Mouse (Mus musculus) heart, adult 18-20 months (tissue): ENCODE measurements around the gene Cbr4. TPM values are rescaled to one million over a fixed set of nuclear protein-coding genes. Genes with fewer than 3 reads are reported as not detected.

Experiments
- DNase-seq, 2 experiments: peaks; one replicate each; pipeline ENCODE4 v3.0.0; 2021 to 2022; ENCODE audit warnings: mixed read lengths in 1 of 2
- total RNA-seq, 2 experiments: library from RNA; stranded (reverse); gene quantifications; 2 replicates each; pipeline ENCODE4 v1.2.3; 2021

Cbr4 gene
- total RNA-seq, 2 experiments from 2014 or later = 83.9 to 91.3 TPM

DNA sequence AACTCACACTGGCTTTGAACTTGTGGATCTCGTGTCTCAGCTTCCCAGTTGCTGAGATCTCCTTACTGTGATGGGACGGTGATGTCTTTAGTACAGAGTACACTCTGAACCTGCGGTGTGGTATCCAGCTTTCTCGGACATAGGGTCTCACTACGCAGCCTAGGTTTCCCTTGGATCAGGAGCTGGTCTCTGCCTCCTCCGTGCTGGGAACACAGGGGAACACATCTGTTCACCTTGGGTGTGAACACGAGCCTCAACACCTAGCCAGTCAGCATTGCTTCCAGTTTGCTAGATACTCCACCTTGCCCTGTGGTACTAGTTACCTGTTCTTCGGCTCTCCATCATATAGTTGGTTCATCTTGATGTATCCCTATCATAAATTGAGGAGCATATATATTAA, 1.1 kb downstream of the Cbr4 start:
- no peak for DNase-seq

DNA sequence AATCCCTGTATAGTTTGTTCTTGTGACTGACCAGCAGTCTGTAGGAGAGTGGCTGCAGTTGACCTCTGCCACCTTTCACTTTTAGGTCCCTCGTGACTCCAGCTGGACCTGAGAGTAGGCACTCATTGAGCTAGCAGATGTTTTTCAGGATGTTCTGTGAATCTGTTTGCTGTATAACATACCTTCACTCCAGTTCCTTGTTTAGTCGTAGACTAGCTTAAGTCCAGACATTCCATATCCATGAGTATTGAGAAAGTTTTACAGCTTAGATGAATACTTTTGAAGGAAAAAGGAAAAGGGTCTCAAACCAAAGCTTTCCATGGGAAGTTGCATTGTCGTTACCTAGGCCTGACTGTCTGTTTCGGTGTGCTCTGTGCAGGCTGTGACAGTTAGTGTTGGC, 9.6 kb downstream of the Cbr4 start:
- DNase-seq = no peak

DNA sequence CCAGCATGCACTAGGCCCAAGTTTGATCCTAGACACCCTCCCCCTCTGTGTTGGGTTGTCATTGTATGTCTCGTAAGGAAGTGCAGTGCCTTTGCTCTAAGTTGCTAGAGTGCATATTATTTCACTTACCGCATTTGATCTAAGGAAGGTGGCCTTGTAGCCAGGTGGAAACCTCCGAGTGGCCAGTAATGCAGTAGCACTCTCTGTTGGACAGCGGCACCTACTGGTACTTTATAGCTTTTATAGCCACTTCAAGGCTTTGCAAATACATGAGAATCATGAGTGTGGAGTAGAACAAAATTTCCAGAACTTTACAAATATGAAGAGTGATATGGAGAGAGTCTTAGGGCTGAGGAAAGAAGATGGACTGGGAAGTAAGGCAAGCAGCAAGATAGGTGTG, 11.5 kb downstream of the Cbr4 start:
- DNase-seq = peak; percentile 6 to 23

DNA sequence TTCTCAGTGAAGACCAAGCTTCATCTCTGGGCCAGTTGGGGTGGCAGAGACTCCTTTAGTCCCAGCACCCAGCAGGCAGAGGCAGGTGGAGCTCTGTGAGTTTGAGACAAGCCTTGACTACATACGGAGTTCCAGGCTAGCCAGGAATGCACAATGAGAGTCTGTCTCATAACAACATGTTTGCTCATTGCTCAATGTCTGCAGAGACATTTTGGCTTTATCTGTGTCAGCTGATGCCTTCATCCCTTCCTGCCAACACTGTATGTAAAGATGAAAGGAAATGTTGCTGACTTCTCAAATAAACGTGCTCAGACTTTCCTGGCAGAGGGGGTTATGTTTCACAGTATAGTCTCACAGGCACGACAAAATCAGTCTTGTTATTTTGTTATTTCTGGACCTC, 13.4 kb downstream of the Cbr4 start:
- no peak for DNase-seq

DNA sequence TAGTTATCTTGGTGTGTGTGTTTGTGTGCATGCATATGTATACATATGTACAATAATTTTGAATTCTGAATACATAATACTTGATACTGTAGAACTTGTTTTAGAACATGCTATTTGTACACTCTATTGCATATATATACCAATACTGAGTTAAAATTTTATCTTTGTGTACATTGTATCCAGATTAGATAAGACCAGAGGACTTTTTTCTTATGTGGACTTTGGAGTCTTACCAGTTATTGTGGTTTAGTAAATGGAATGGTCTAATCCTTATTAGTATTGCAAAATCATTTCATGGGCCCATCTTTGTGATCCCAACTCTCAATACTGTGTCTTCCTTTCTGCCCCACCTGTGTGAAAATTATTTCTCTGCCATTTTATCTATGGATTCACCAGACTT, 14.7 kb downstream of the Cbr4 start:
- DNase-seq = no peak

DNA sequence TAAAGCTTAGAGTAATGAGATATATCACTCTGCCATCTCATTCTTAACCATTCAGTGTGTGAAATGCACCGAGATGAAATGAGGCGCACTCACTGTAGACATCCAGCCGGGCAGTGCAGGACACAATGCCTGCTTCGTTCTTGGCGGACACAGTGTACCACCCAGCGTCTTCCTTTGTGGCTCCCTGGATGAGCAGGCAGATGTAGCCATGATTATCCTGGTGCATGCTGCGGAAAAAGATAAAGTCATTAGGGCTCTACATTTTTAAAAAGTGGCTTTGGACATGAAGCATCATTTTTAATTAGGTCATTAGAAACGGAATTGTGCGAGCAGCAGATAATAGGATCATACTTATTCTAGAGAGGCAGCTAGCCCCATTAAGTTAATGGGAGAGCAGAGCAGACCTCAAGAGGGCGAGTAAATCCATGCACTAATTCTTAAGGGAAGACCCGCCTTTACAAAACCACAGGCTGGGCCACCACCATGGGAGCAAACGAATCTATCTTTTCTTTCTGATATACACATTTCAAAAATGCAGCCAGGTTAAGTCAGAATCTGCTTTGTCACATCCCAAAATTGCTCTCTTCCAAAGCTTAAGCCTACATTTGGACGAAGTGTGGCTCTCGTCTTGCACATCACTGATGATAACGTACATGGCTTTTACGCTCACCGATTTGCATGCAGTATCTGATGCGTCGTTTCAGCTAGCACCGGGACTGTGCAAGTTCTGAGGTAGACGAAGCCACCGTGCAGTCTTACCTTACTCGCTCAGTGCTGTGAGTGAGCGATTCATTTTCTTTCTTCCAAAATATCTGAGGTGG, 27.8 kb downstream of the Cbr4 start:
- no peak for DNase-seq

DNA sequence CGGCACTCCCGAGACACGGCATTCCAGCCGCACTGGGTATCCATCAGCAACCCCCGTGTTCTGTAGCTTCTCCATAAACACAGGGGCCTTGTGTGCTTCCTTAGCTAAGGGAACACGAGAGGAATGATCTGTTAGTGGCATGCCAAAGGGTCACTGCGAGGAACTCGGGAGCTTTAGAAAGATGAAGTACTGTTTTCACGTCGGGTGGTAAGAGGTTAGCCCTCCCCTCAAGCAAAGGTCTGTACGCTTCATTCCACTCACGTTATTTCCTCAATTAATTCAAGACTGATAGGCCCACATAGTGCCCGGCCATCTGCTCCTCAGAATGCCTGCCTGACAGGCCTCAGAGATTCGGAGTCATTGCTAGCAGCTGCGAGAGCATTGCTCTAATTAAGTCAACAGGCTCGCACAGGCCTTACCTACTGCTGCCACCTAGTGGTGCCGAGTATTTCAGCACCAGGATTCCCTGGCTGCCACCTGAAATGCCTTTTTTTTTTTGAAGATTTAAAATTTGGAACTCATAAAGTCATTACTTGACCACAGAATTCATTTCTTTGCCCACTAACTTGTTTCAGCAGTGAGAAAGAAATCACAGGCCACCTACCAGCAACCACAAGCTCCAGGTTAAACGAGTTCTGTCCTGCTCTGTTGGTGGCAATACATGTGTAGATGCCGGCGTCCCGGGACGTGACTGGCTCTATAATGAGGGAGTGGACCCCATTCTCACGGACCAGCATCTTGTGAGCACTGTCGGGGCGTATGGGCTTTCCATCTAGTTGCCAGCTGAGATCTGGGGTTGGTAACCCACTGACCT, 28.6 kb downstream of the Cbr4 start:
- peak; percentile 57 to 88 for DNase-seq

DNA sequence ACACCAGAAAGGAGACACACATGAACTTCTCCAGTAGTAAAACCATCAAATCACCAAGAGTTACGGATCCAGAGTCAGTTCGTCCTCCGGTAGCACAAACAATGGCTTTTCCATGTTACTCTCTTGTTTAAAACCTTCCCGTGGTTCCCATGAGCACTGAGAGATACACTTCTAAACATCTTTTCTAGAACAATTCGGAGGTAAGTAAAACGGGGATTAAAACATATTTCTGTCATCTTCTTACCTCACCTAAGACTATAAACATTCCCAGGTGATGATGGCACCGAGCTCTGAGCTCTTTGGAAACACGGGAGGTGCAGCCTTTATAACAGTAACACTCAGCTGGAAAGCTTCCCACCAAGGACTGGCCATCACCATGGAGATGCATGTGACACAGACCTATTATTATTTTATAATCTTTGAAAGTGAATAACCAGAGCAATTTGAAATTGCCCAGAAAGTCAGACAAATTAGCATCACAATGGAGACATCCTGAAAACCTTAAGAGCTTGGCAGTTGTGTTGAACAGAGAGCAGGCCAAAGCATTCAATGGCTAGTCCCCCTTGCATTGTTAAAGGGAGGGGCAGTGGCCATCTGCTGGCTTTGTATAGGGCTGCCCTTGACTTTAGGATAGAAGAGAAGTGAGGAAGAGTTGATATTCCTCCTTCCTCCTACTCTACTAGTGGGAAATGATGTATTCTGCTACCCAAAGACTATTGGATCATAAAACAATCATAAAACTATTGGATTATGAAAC, 29.4 kb downstream of the Cbr4 start:
- DNase-seq = no peak

DNA sequence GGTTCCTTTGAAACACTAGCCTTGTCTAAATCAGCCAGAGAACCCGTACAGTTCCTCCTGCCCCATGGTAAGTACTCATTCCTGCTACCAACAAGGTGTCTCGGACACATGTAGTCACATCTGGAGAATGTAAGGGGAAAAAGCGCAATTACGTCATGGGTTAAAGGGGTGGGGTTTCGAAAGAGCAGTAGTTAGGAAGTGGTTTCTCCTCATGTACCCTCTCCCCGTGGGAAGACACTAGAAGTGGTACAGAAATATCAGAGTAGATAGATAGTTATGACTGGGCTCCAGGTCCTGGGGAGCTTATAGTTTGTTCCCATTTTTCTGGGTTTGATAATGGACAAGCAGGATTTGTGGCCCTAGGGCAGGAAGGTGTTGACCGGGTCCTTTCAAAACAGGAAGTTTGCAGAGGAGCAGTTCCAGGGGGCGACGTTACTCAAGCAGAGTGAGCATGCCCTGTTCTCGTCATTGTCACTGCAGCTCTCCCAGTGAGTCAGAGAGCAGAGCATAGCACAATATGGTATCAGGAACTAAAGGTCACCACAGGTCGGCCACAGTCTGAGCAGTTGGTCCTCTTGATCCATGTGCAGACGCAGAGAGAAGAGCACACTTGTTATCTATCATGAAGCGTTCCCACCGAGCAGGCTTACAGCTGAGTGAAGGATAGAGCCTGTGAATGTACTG, 30.1 kb downstream of the Cbr4 start:
- DNase-seq = no peak

DNA sequence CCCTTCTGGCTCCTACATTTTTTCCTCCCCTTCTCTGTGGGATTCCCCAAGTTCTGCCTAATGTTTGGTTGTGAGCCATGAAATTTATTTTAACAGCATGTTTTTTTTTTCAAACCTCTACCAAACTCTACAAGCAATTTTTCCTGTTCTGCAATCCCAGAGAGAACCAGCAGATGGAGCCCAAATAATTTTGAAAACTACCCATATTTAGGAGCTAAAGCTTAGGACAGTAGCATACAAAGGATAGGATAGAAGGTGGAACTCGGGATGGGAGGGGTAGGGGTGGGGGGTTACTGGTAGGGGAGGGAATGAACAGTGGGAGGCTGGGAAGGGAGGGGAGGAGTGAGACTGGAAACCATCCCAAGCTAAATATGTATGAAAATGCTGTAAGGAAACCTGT, 34.6 kb downstream of the Cbr4 start:
- peak in 1 of 2 experiments; percentile 75 for DNase-seq

DNA sequence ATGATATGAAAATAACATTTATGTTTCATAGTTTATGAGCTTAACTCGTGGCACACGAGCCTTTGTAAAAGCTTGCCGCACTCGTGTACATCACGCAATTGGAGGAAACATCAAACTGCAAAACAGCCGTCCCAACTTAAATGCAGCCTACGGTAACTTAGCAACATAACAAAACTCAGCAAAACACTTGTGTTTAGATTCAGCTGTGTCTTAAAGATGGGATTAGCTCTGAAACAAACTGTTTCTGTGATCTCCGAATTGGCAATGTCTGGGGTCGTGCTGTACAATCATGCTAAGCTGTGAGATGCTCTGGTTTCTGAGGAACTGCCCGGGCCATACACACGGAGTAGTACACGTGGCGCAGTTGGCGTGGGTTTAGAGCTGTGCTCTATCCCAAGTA, 39.5 kb downstream of the Cbr4 start:
- no peak for DNase-seq

DNA sequence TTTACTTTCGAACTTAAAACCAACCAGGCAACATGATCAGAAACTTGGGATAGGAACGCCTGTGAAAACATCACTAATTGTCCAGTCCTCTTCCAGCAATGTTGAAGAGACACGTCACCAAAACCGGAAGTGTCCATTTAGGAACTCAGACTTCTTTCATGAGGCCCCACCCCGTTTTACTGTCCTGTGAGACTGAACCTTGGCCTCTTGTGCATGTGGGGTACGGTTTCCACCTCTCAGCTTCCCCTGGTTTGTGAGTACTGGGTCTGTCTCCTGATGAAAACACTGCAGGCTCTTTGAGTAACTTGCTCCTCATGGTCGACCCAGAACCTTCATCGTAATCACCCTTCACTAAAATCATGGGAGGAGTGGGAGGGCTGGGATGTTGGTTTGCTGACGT, 40.7 kb downstream of the Cbr4 start:
- DNase-seq = no peak

DNA sequence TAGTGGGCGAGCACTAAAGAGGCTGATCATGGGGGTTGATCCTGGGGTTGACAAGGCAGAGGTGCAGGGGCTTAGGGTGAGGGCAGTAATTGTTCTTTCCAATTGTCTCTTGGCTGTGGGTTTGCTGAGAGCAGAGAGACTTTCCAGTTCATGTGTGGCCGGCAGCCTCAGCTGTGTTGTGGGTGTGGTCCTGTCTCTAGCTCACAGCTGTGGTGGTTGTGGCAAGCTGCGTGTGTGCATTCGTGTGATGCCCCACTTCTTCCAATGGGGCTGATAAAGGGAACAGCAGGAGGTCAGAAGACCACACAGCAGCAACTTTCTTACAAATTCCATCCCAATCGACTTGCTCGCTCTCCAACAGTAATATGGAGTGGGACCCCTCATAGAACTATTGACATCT, 41.1 kb downstream of the Cbr4 start:
- no peak for DNase-seq

DNA sequence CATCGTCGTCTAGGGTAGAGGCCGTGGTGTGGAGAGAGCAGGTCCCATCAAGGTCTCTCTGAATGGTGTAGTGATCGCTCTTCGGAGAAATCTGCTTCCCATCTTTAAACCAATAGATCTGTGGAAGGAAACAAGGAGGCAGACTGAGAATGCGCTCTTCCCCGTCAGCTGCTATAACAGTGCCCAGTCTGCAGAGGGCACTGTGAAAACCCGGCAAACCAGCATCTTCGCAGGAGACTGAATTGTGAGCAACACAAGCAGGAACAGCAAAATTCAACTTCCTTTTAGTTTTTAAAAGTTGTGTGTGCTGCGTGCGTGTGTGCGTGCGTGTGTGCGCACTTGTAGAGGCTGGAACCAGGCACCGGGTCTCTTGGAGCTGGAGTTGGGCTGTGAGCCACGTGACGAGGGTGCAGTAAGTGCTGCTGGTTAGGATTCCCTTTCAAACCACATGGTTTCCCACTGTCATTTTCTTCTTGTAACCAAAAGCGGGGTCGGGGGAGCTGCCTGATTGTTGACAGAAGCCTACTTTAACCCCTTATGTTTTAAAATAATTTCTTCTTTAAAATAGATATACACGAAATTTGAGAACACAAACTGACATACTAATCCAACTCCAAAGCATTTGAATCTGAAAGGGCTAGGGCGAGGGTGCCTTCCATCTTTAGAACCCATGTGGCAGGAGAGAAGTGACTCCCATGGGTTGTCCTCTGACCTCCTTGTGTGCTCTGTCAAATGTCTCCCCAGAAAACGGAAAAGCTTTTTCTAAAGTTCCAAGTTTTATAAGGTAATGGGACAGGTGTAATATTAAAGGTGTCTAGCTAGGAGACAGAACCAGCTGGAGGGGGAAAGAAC, 44.6 kb downstream of the Cbr4 start:
- no peak for DNase-seq

DNA sequence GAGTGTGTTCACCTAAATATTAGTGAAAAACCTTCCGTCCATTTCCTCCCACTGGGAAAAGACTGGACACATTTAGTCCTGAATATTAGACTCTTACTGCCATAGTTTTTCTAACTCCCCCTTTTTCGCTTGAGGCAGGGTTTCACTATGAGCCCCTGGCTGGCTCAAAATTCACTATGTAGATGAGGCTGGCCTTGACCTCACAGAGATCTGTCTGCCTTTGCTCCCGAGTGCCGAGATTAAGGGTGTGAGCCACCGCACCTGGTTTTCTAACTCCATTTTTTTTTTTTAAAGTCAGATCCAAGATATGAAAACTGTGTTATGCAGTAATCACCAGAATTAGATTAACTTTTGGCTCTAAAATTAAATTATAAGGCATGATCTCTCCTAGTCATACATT, 45.3 kb downstream of the Cbr4 start:
- no peak for DNase-seq

DNA sequence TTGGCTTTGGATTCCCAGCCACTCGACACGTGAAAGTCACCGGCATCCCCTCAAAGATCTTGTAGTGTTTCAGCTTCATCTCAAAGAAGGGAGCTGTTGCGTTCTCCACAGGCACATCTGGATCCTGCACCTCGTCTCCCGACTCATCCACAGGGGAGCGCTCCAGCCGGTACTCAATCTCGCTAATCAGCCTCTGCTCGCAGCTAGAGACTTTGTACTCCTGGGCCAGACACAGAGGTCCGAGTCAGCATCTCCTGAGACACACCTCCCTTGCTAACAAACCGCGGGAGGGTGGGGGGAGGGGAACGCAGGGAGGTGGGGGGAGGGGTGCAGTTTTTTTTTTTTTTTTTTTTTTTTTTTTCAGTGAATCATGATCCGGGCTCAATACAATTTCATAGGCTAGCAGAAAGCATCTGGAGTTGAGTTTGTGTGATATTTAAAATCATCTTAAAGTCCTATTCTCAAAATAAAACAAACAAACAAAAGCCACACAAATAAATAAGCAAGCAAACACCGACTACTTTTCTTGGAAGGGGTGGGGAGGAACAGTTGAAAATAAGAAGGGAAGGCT, 45.9 kb downstream of the Cbr4 start:
- no peak for DNase-seq

DNA sequence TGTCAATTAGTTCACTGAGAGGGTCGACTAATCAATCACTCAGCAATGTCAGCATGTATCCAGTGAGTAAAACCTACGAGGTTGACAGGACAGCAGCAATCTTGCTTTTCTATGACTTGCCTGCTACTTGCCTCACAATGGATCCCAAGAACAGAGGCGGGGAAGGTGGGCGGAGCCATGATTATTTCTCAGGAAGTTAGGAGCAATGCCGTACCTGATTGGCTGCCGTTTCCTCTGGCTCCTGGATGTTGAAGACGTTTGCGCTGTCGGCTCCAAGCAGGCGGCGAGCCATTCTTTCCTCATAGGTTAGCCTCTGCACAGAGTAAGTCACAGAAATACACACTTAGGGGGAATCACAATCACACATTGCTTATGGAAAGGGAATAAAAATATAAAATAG, 47.9 kb downstream of the Cbr4 start:
- DNase-seq = no peak

DNA sequence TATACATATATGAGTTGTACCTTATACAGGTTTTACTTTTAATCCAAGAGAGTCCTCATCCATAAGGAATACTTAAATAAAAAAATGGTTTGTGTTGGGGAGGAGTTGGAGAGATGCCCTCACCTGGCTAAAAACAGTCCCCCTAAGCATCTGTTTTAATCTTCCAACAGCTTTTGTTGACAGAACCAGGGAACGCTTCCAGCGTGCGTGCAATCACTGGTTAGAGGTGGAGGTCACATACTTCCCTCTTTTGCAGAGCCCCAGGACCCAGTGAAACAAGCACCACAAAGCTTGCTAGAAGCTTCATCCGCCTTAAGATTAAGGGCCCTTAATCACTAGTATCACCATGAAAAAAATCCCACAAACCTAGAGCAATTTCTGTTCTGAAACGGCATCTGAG, 49.9 kb downstream of the Cbr4 start:
- DNase-seq = peak; percentile 66 to 73

DNA sequence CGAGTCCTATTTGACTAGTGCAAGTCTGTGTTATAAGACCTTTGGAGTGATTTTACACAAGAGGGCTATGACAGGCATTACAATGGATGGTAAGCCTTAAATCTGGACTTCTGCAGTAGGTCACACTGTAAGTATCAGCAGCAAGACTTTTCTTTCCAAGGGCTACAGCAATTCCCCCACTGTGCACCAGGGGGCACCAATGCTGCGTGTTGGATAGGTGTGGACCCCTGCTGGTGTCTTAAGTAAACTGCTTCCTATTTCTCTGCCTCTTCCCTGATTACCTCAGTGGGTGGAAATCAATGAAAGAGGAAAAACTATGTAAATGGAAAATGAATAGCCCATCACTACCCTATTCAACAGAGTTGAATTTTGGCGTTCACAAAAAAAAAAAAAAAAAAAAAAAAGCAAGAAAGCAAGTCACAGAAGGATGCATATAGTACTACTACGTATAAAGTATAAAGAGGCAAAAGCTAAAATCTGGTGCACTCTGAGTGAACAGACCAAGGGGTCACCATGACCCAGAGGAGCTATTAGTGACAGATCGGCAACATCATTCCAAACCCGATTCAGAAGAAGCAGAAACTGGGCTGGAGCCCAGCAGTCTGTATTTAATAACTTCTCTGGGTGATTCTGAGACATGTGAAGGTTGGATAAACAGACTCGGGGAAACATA, 52.4 kb downstream of the Cbr4 start:
- peak; percentile 77 to 95 for DNase-seq

DNA sequence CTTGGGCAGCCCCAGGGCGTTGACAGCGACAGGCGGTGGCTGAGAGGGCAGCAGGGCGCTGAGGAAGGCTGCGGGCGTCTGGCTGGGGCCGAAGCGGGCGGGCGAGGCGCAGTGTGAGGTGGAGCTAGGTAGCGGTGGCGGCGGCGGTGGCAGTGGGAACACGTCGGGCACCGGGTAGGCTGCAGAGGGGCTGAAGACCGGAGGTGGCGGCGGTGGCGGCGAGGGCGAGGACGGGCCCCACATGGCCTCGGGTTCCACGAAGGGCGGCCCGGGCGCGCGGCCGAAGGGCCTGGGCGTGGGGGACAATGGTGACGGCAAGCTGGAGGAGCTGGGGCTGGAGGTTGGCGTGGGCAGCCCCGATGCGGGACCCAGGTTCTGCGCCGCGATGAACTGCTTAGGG, 62.1 kb downstream of the Cbr4 start:
- no peak for DNase-seq
